Mouse (Mus musculus) hindbrain, embryonic 14.5 days (tissue): ENCODE data around the gene Pard3. TPM values are rescaled to one million over a fixed set of nuclear protein-coding genes. Genes with fewer than 3 reads are reported as not detected.

Source experiments
- ATAC-seq: fragments of 200-750 bp; cut with Nextera tagmentation; 2 replicates; pipeline ENCODE4 v1.8.0; 2017; ENCODE audit warnings: moderate number of reproducible peaks, mild to moderate bottlenecking, moderate TSS enrichment, moderate library complexity; ENCODE audit not compliant: low FRiP score
- DNase-seq: peaks from one replicate; pipeline ENCODE4 v3.0.0-alpha.2; 2015; ENCODE audit warnings: low spot score
- H3K27ac ChIP-seq: fragments of 300-500 bp; sonication (generic); 2 replicates; pipeline ENCODE4 v1.5.1; 2014; ENCODE audit warnings: mild to moderate bottlenecking, moderate library complexity
- H3K27me3 ChIP-seq: fragments of 300-500 bp; sonication (generic); 2 replicates; pipeline ENCODE4 v1.6.1; 2014; ENCODE audit warnings: mild to moderate bottlenecking, low read length, mixed read lengths; ENCODE audit not compliant: control insufficient read depth, insufficient read depth
- H3K36me3 ChIP-seq: fragments of 300-500 bp; sonication (generic); replicated peaks from 2 replicates; pipeline ENCODE4 v1.6.1; 2014; ENCODE audit not compliant: control insufficient read depth, insufficient read depth
- H3K4me1 ChIP-seq: fragments of 300-500 bp; sonication (generic); replicated peaks from 2 replicates; pipeline ENCODE4 v1.6.1; 2014; ENCODE audit warnings: antibody characterized with exemption, low read length, mixed read lengths; ENCODE audit not compliant: control insufficient read depth, insufficient read depth
- H3K4me2 ChIP-seq: fragments of 300-500 bp; sonication (generic); replicated peaks from 2 replicates; pipeline ENCODE4 v1.6.1; 2014; ENCODE audit warnings: mild to moderate bottlenecking, moderate library complexity
- H3K4me3 ChIP-seq: fragments of 300-500 bp; sonication (generic); replicated peaks from 2 replicates; pipeline ENCODE4 v1.5.1; 2014; ENCODE audit warnings: mild to moderate bottlenecking, low read length
- H3K9ac ChIP-seq: fragments of 300-500 bp; sonication (generic); 2 replicates; pipeline ENCODE4 v1.6.1; 2014
- H3K9me3 ChIP-seq: fragments of 300-500 bp; sonication (generic); 2 replicates; pipeline ENCODE4 v1.6.1; 2016; ENCODE audit warnings: low read length; ENCODE audit not compliant: control insufficient read depth
- WGBS: fragments of 180-500 bp; shearing (Covaris S2); extraction: QIAGEN DNeasy Blood & Tissue Kit; methylation state at CpG from one replicate; pipeline ENCODE4 v1.1.7; 2014; 5-methylcytosine and 5-hydroxymethylcytosine counted together
- polyA plus RNA-seq: library from polyadenylated mRNA; unstranded; fragments of >200 nt; fragmentation: Nextera tagmentation; extraction: Ambion mirVana; gene quantifications from 2 replicates; pipeline ENCODE4 v1.2.1, GENCODE M21; 2014

Gene Pard3
- polyA plus RNA-seq, 1 experiment from 2014 or later = 25.5 TPM

GRCm38 (mm10) chr8:127411190-127411848, 347.6 kb downstream of the Pard3 start:
- no peak overlapping the region for H3K4me3 ChIP-seq
- no peaks in the 10 kb centered on the region for H3K27me3 ChIP-seq
- DNase-seq (no peak), ATAC-seq (no peak)
- no peaks in the 10 kb centered on the region for H3K9me3 ChIP-seq
- H3K4me1 ChIP-seq = peaks cover 6% of the 10 kb centered on the region; the same call in 1 of the 2 replicates
- no peak overlapping the region for H3K4me2 ChIP-seq
- no peak overlapping the region for H3K9ac ChIP-seq
- 61% methylated on average over 4 of the region's 4 CpGs for WGBS
- H3K36me3 ChIP-seq = no peaks in the 10 kb centered on the region
- 0 out of 2 replicates have a peak overlapping the region, but pooled peaks have one; percentile 36 for H3K27ac ChIP-seq

GRCm38 (mm10) chr8:127423021-127423420, 359.3 kb downstream of the Pard3 start:
- no peak overlapping the region for H3K9ac ChIP-seq
- no peaks in the 10 kb centered on the region for H3K27me3 ChIP-seq
- H3K36me3 ChIP-seq = no peaks in the 10 kb centered on the region
- DNase-seq (no peak), ATAC-seq (no peak)
- no peaks in the 10 kb centered on the region for H3K4me1 ChIP-seq
- peak overlapping the region; percentile 54; the same call in 1 of the 2 replicates for H3K27ac ChIP-seq
- no peaks in the 10 kb centered on the region for H3K9me3 ChIP-seq
- H3K4me2 ChIP-seq = no peak overlapping the region; the same call in 1 of the 2 replicates
- 38% methylated on average over 7 of the region's 7 CpGs for WGBS
- no peak overlapping the region for H3K4me3 ChIP-seq

GRCm38 (mm10) chr8:127424211-127424916, 360.7 kb downstream of the Pard3 start:
- WGBS = 73% methylated on average over 13 of the region's 13 CpGs
- Histone ChIP-seq H3K4me1 (no peaks in the 10 kb centered on the region), H3K9me3 (no peaks in the 10 kb centered on the region), H3K27ac (no peak overlapping the region), H3K36me3 (no peaks in the 10 kb centered on the region), H3K27me3 (no peaks in the 10 kb centered on the region), H3K4me2 (no peak overlapping the region), H3K9ac (no peak overlapping the region), H3K4me3 (no peak overlapping the region)
- peak; percentile 57 for DNase-seq
- ATAC-seq = no peak

GRCm38 (mm10) chr8:127426857-127427256, 363.2 kb downstream of the Pard3 start:
- H3K36me3 ChIP-seq = no peaks in the 10 kb centered on the region
- H3K27ac ChIP-seq = no peak overlapping the region
- ATAC-seq (no peak), DNase-seq (no peak)
- no peaks in the 10 kb centered on the region for H3K9me3 ChIP-seq
- H3K4me3 ChIP-seq = no peak overlapping the region
- H3K27me3 ChIP-seq = no peaks in the 10 kb centered on the region
- no peaks in the 10 kb centered on the region for H3K4me1 ChIP-seq
- H3K9ac ChIP-seq = no peak overlapping the region
- no peak overlapping the region for H3K4me2 ChIP-seq
- WGBS = 71% methylated on average over 5 of the region's 5 CpGs

- Histone ChIP-seq H3K4me3 (no peak overlapping the region), H3K9me3 (no peaks in the 10 kb centered on the region), H3K27ac (no peak overlapping the region)
Observed at GRCm38 (mm10) chr8:127428004-127428403, 364.3 kb downstream of the Pard3 start.

GRCm38 (mm10) chr8:127431236-127431635, 367.5 kb downstream of the Pard3 start:
- no peak for ATAC-seq
- 83% methylated on average over 2 of the region's 2 CpGs for WGBS
- 0 out of 2 replicates have a peak, but pooled peaks cover 5% of the 10 kb centered on the region for H3K36me3 ChIP-seq

More at GRCm38 (mm10) chr8:127428004-127428403, 364.3 kb downstream of the Pard3 start:
- ATAC-seq (no peak), DNase-seq (no peak)
- H3K4me2 ChIP-seq = no peak overlapping the region
- no peaks in the 10 kb centered on the region for H3K36me3 ChIP-seq
- no peak overlapping the region for H3K9ac ChIP-seq
- WGBS = 70% methylated on average over 7 of the region's 7 CpGs
- no peaks in the 10 kb centered on the region for H3K4me1 ChIP-seq
- no peaks in the 10 kb centered on the region for H3K27me3 ChIP-seq

GRCm38 (mm10) chr8:127435975-127436374, 372.3 kb downstream of the Pard3 start:
- peaks cover 8% of the 10 kb centered on the region; the same call in 1 of the 2 replicates for H3K4me1 ChIP-seq
- WGBS = 95% methylated on average over 6 of the region's 6 CpGs
- DNase-seq (no peak), ATAC-seq (no peak)
- no peak overlapping the region for H3K27ac ChIP-seq
- H3K4me2 ChIP-seq = no peak overlapping the region
- no peaks in the 10 kb centered on the region for H3K27me3 ChIP-seq
- no peak overlapping the region for H3K9ac ChIP-seq
- H3K36me3 ChIP-seq = 0 out of 2 replicates have a peak, but pooled peaks cover 5% of the 10 kb centered on the region
- H3K9me3 ChIP-seq = no peaks in the 10 kb centered on the region
- no peak overlapping the region for H3K4me3 ChIP-seq

More at GRCm38 (mm10) chr8:127431236-127431635, 367.5 kb downstream of the Pard3 start:
- Histone ChIP-seq H3K4me1 (no peaks in the 10 kb centered on the region), H3K4me2 (no peak overlapping the region), H3K9me3 (no peaks in the 10 kb centered on the region), H3K9ac (no peak overlapping the region), H3K4me3 (no peak overlapping the region), H3K27me3 (no peaks in the 10 kb centered on the region), H3K27ac (no peak overlapping the region)
- DNase-seq = no peak

- Histone ChIP-seq H3K4me2 (no peak overlapping the region), H3K4me1 (peaks cover 8% of the 10 kb centered on the region; the same call in 1 of the 2 replicates), H3K9me3 (no peaks in the 10 kb centered on the region), H3K9ac (no peak overlapping the region), H3K27me3 (no peaks in the 10 kb centered on the region), H3K4me3 (no peak overlapping the region), H3K27ac (no peak overlapping the region), H3K36me3 (0 out of 2 replicates have a peak, but pooled peaks cover 5% of the 10 kb centered on the region)
- WGBS = 96% methylated on average over 5 of the region's 5 CpGs
- DNase-seq (no peak), ATAC-seq (no peak)
Observed at GRCm38 (mm10) chr8:127437613-127438235, 374.0 kb downstream of the Pard3 start.
